Mouse (Mus musculus): Measurements from ENCODE around the gene Il1f10. TPM values are rescaled to one million over a fixed set of nuclear protein-coding genes. Genes with fewer than 3 reads are reported as not detected.

Gene Il1f10
- polyA plus RNA-seq (2014; fragmentation: Nextera tagmentation; extraction: Ambion mirVana) = not detected in 2 replicates

- no peak for DNase-seq (ENCODE audit: low spot score)
- ATAC-seq (replicated peaks; ENCODE audit: low FRiP score) = no peak
- H3K36me3 ChIP-seq (ENCODE audit: control insufficient read depth, insufficient read depth, low read length) = no peaks in the 10 kb centered on the region
- no peak within 1 kb of the TSS for H3K9ac ChIP-seq (ENCODE audit: low read depth, low read length)
- H3K27me3 ChIP-seq (replicated peaks; ENCODE audit: control insufficient read depth, insufficient read depth, low read length) = no peaks in the 10 kb centered on the region
- no peak within 1 kb of the TSS for H3K27ac ChIP-seq (ENCODE audit: low read depth, low read length)
- no peaks in the 10 kb centered on the region for H3K9me3 ChIP-seq (ENCODE audit: control insufficient read depth, low read length)
- no peaks in the 10 kb centered on the region for H3K4me1 ChIP-seq (replicated peaks; ENCODE audit: control insufficient read depth, insufficient read depth, low read length)
- WGBS = 74% methylated on average over 5 of the region's 5 CpGs
- no peak within 1 kb of the TSS for H3K4me3 ChIP-seq (ENCODE audit: low read depth, low read length)
- no peak within 1 kb of the TSS for H3K4me2 ChIP-seq
These were observed at the start of gene Il1f10 for GRCm38 (mm10) chr2:24290896-24291295. TSS of gene Il1f10 (plus strand) at chr2:24291196.

GRCm38 (mm10) chr2:24267503-24267902 is 23.5 kb upstream of the Il1f10 start:
- no peaks in the 10 kb centered on the region for H3K4me1 ChIP-seq (replicated peaks; ENCODE audit: control insufficient read depth, insufficient read depth, low read length)
- H3K9me3 ChIP-seq (ENCODE audit: control insufficient read depth, low read length) = no peaks in the 10 kb centered on the region
- H3K36me3 ChIP-seq (ENCODE audit: control insufficient read depth, insufficient read depth, low read length) = no peaks in the 10 kb centered on the region
- H3K27ac ChIP-seq (ENCODE audit: low read depth, low read length) = no peak overlapping the region
- WGBS = 79% methylated on average over 1 of the region's 1 CpGs
- no peak overlapping the region for H3K4me3 ChIP-seq (ENCODE audit: low read depth, low read length)
- no peak overlapping the region for H3K9ac ChIP-seq (ENCODE audit: low read depth, low read length)
- ATAC-seq (replicated peaks; ENCODE audit: low FRiP score) (no peak), DNase-seq (ENCODE audit: low spot score) (no peak)
- no peak overlapping the region for H3K4me2 ChIP-seq
- H3K27me3 ChIP-seq (replicated peaks; ENCODE audit: control insufficient read depth, insufficient read depth, low read length) = no peaks in the 10 kb centered on the region

GRCm38 (mm10) chr2:24273619-24274018 is 17.4 kb upstream of the Il1f10 start:
- Histone ChIP-seq H3K4me3 (ENCODE audit: low read depth, low read length) (no peak overlapping the region), H3K4me2 (no peak overlapping the region), H3K36me3 (ENCODE audit: control insufficient read depth, insufficient read depth, low read length) (no peaks in the 10 kb centered on the region), H3K4me1 (replicated peaks; ENCODE audit: control insufficient read depth, insufficient read depth, low read length) (no peaks in the 10 kb centered on the region), H3K27me3 (replicated peaks; ENCODE audit: control insufficient read depth, insufficient read depth, low read length) (no peaks in the 10 kb centered on the region), H3K9me3 (ENCODE audit: control insufficient read depth, low read length) (no peaks in the 10 kb centered on the region), H3K9ac (ENCODE audit: low read depth, low read length) (no peak overlapping the region), H3K27ac (ENCODE audit: low read depth, low read length) (no peak overlapping the region)
- DNase-seq (ENCODE audit: low spot score) (no peak), ATAC-seq (replicated peaks; ENCODE audit: low FRiP score) (no peak)
- 79% methylated on average over 2 of the region's 2 CpGs for WGBS

- 48% methylated on average over 1 of the region's 1 CpGs for WGBS
- H3K4me1 ChIP-seq (replicated peaks; ENCODE audit: control insufficient read depth, insufficient read depth, low read length) = no peaks in the 10 kb centered on the region
- H3K4me2 ChIP-seq = no peak overlapping the region
- DNase-seq (ENCODE audit: low spot score) = no peak
- no peak overlapping the region for H3K9ac ChIP-seq (ENCODE audit: low read depth, low read length)
- no peak for ATAC-seq (replicated peaks; ENCODE audit: low FRiP score)
- H3K4me3 ChIP-seq (ENCODE audit: low read depth, low read length) = no peak overlapping the region
- no peak overlapping the region for H3K27ac ChIP-seq (ENCODE audit: low read depth, low read length)
- no peaks in the 10 kb centered on the region for H3K9me3 ChIP-seq (ENCODE audit: control insufficient read depth, low read length)
- H3K36me3 ChIP-seq (ENCODE audit: control insufficient read depth, insufficient read depth, low read length) = no peaks in the 10 kb centered on the region
- H3K27me3 ChIP-seq (replicated peaks; ENCODE audit: control insufficient read depth, insufficient read depth, low read length) = no peaks in the 10 kb centered on the region
These were observed 15.8 kb upstream of the Il1f10 start for GRCm38 (mm10) chr2:24275146-24275545.

GRCm38 (mm10) chr2:24276654-24277053 is 14.3 kb upstream of the Il1f10 start, which contains the start of gene Il1f5:
TSS of gene Il1f5 (plus strand) at chr2:24276954.
- H3K9me3 ChIP-seq (ENCODE audit: control insufficient read depth, low read length) = no peaks in the 10 kb centered on the region
- H3K27me3 ChIP-seq (replicated peaks; ENCODE audit: control insufficient read depth, insufficient read depth, low read length) = no peaks in the 10 kb centered on the region
- H3K4me1 ChIP-seq (replicated peaks; ENCODE audit: control insufficient read depth, insufficient read depth, low read length) = no peaks in the 10 kb centered on the region
- no peak for DNase-seq (ENCODE audit: low spot score)
- H3K27ac ChIP-seq (ENCODE audit: low read depth, low read length) = no peak within 1 kb of the TSS
- no peak within 1 kb of the TSS for H3K4me2 ChIP-seq
- no peak within 1 kb of the TSS for H3K4me3 ChIP-seq (ENCODE audit: low read depth, low read length)
- no peak within 1 kb of the TSS for H3K9ac ChIP-seq (ENCODE audit: low read depth, low read length)
- no peaks in the 10 kb centered on the region for H3K36me3 ChIP-seq (ENCODE audit: control insufficient read depth, insufficient read depth, low read length)
- ATAC-seq (replicated peaks; ENCODE audit: low FRiP score) = no peak

GRCm38 (mm10) chr2:24294616-24295015 is 3.6 kb downstream of the Il1f10 start:
- H3K9ac ChIP-seq (ENCODE audit: low read depth, low read length) = no peak overlapping the region
- H3K27ac ChIP-seq (ENCODE audit: low read depth, low read length) = no peak overlapping the region
- no peaks in the 10 kb centered on the region for H3K27me3 ChIP-seq (replicated peaks; ENCODE audit: control insufficient read depth, insufficient read depth, low read length)
- H3K9me3 ChIP-seq (ENCODE audit: control insufficient read depth, low read length) = no peaks in the 10 kb centered on the region
- no peak for DNase-seq (ENCODE audit: low spot score)
- no peaks in the 10 kb centered on the region for H3K4me1 ChIP-seq (replicated peaks; ENCODE audit: control insufficient read depth, insufficient read depth, low read length)
- 45% methylated on average over 1 of the region's 1 CpGs for WGBS
- no peak overlapping the region for H3K4me3 ChIP-seq (ENCODE audit: low read depth, low read length)
- H3K4me2 ChIP-seq = no peak overlapping the region
- no peaks in the 10 kb centered on the region for H3K36me3 ChIP-seq (ENCODE audit: control insufficient read depth, insufficient read depth, low read length)
- no peak for ATAC-seq (replicated peaks; ENCODE audit: low FRiP score)

- DNase-seq (ENCODE audit: low spot score) = no peak
- Histone ChIP-seq H3K4me2 (no peak overlapping the region), H3K9me3 (ENCODE audit: control insufficient read depth, low read length) (no peaks in the 10 kb centered on the region), H3K36me3 (ENCODE audit: control insufficient read depth, insufficient read depth, low read length) (no peaks in the 10 kb centered on the region), H3K4me1 (replicated peaks; ENCODE audit: control insufficient read depth, insufficient read depth, low read length) (no peaks in the 10 kb centered on the region), H3K27ac (ENCODE audit: low read depth, low read length) (no peak overlapping the region), H3K9ac (ENCODE audit: low read depth, low read length) (no peak overlapping the region), H3K4me3 (ENCODE audit: low read depth, low read length) (no peak overlapping the region), H3K27me3 (replicated peaks; ENCODE audit: control insufficient read depth, insufficient read depth, low read length) (no peaks in the 10 kb centered on the region)
- 10% methylated on average over 3 of the region's 3 CpGs for WGBS
- no peak for ATAC-seq (replicated peaks; ENCODE audit: low FRiP score)
These were observed 5.8 kb downstream of the Il1f10 start for GRCm38 (mm10) chr2:24296837-24297236.

- DNase-seq (ENCODE audit: low spot score) (no peak), ATAC-seq (replicated peaks; ENCODE audit: low FRiP score) (peak; percentile 60)
- Histone ChIP-seq H3K27ac (ENCODE audit: low read depth, low read length) (no peak overlapping the region; the same call in 1 of the 2 replicates), H3K27me3 (replicated peaks; ENCODE audit: control insufficient read depth, insufficient read depth, low read length) (no peaks in the 10 kb centered on the region), H3K36me3 (ENCODE audit: control insufficient read depth, insufficient read depth, low read length) (no peaks in the 10 kb centered on the region), H3K9ac (ENCODE audit: low read depth, low read length) (no peak overlapping the region), H3K4me3 (ENCODE audit: low read depth, low read length) (no peak overlapping the region), H3K9me3 (ENCODE audit: control insufficient read depth, low read length) (no peaks in the 10 kb centered on the region), H3K4me2 (no peak overlapping the region), H3K4me1 (replicated peaks; ENCODE audit: control insufficient read depth, insufficient read depth, low read length) (no peaks in the 10 kb centered on the region)
- WGBS = 54% methylated on average over 6 of the region's 6 CpGs
These were observed 20.5 kb downstream of the Il1f10 start for GRCm38 (mm10) chr2:24311302-24312001.

GRCm38 (mm10) chr2:24316919-24317318 is 25.9 kb downstream of the Il1f10 start:
- Histone ChIP-seq H3K27ac (ENCODE audit: low read depth, low read length) (no peak overlapping the region), H3K4me1 (replicated peaks; ENCODE audit: control insufficient read depth, insufficient read depth, low read length) (no peaks in the 10 kb centered on the region), H3K36me3 (ENCODE audit: control insufficient read depth, insufficient read depth, low read length) (no peaks in the 10 kb centered on the region), H3K27me3 (replicated peaks; ENCODE audit: control insufficient read depth, insufficient read depth, low read length) (no peaks in the 10 kb centered on the region), H3K9me3 (ENCODE audit: control insufficient read depth, low read length) (no peaks in the 10 kb centered on the region), H3K9ac (ENCODE audit: low read depth, low read length) (no peak overlapping the region), H3K4me3 (ENCODE audit: low read depth, low read length) (no peak overlapping the region), H3K4me2 (no peak overlapping the region)
- DNase-seq (ENCODE audit: low spot score) (no peak), ATAC-seq (replicated peaks; ENCODE audit: low FRiP score) (no peak)
- 71% methylated on average over 1 of the region's 1 CpGs for WGBS

All from liver, embryonic 11.5 days (tissue).